Mouse (Mus musculus): ENCODE measurements around the gene Sebox.
A peak's percentile ranks its signal among the peaks of the same experiment; 100 is the strongest.

Gene Sebox

DNA sequence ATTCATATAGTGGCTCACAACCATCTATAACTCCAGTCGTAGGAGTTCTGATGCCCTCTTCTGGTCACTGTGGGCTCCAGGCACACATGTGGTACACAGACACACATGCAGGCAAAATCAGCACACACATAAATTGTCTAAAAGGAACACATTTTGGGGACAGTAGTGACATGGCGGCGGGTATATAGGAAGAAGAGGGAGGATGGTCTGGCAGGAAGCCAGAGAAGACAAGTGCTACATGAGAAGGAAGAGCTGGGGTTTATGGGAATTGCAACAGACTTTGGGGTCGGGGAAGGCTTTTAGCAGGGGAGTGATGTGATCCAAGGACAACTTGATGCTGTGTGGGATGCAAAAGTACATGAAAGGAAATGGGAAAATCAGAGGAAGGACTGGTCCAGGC lies 31.3 kb downstream of the Sebox start:
- DNase-seq (ENCODE audit: low spot score in 2 of 2): no peak

DNA sequence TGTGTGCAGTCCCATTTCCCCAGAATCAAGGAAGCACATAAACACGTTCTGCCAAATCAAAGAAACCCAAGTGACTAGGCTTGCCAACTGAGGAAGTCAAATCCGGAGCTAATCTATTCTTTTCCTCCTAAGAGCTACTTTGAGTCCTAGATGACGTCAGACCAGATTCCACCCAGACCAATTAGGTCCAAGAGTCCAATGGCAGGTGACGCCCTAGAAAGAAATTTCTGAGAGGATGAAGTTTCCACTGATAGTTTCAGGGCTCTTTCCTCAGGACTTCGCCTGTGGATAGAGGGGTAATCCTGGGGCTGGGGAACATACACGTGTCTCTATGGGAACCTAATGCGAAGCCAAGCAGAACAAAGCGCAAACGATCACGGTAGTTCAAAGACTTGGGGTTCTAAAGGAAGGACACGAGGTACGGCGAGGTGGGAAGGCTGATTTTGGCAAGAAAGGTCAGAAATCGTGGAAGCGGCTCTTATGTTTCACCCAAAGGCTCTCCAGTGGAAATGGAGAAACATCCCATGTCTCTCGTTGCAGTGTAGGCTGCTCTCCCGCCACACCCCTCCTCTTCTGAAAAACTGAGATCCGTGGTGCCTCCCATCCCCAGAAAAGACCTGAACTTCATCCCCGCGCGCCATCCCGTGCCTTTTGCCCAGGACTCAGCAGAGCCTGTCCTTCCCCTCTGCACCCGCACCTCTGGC lies 32.3 kb downstream of the Sebox start:
- no peak for DNase-seq (ENCODE audit: low spot score in 2 of 2)

DNA sequence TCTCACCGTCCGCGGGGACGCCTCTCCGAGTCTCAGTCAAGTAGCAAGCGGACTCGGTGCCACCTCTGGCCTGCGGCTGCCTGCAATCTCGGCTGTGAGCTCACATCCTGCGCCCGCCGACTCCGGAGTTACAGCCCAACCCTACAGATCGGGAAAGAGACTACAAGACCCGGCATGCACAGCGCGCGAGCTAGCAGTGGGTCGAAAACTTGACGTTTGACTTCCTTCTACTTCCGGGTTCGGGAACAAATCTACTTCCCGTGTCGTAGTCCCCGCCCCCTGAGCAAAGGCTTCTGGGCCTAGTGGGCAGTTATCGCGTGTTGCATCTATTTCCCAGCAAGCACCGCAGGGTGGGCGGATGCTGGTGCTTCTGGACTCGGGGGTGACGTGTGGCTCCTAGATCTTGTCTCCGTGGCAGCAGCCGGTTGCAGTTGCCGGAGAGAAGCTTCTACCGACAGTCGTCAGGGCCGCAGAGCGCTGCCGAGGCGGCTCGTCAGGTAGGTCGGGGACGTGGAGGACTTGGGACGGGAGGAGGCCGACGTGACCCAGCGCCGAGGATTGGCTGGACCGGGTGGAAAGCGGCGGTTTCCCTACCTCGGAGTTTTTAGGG lies 32.9 kb downstream of the Sebox start, which contains the start of the genes Tnfaip1 and Ift20:
Gene Tnfaip1 (minus strand): TSS at position 253 of the 610 bp plus-strand sequence.
Gene Ift20 (plus strand): TSS at position 282 of the 610 bp plus-strand sequence.
- peak; percentile 96 to 98 for DNase-seq (ENCODE audit: low spot score in 2 of 2)

DNA sequence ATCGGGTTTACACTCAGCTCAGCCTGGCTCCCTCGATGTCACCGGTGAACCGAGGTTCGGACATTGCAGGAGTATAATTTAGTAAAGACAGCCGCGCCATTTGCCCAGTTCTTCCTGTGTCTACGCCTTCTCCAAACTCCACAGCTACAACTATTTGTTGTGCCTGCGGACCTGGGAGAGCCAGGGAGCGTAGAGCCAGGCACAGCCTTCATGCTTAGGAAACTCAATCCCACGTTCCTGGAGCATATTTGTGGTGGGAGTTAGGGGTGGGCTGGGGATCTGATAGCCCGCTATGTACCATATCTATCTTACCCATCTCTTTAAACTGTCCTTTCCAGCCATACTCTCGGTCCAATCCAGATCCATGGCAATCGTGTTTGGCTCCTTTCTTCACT lies 33.4 kb downstream of the Sebox start:
- no peak for DNase-seq (ENCODE audit: low spot score in 2 of 2)

DNA sequence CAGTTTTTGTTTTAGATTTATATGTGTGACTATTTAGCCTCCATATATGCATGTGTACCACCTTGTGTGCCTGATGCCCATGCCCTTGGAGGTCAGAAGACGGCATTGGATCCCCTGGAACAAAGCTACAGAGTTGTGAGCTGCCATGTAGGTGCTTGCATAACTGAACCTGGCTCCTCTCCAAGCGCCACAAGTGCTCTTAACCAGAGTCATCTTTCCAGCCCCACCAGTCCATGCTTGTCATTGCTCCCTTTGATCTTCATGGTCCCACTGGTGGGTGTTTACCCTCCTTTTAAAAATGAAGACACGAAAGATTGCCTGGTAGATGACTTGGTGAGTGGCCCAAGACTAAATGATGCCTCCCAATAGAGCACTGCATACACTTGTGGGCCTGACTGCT lies 37.1 kb downstream of the Sebox start:
- DNase-seq (ENCODE audit: low spot score in 2 of 2): no peak

DNA sequence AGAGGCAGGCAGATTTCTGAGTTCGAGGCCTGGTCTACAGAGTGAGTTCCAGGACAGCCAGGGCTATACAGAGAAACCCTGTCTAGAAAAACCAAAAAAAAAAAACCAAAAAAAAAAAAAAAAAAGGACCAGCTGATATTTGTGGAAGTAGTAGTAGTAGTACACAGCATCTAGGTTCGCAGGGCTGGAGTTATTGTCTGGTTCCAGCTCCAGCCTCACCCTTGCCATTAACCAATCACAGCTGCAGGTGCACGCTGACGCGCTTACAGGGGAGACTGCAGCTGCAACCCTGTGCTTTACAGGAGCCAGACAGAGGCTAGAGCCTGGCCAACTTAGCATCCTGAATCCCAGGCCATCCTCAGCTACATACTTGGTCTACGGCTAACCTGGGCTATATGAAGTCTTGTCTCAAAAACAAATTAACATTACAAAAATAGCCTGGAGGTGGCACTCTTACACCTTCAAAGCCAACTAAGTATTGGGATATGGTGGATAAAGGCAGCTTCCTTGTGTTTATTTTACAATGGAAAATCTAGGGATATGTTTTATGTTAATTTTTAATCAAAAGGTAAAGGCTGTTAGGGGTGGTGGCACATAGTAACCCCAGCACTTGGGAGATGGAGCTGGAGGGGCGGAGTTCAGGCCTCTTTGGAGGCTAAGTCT lies 41.3 kb downstream of the Sebox start:
- no peak for DNase-seq (ENCODE audit: low spot score in 2 of 2)

DNA sequence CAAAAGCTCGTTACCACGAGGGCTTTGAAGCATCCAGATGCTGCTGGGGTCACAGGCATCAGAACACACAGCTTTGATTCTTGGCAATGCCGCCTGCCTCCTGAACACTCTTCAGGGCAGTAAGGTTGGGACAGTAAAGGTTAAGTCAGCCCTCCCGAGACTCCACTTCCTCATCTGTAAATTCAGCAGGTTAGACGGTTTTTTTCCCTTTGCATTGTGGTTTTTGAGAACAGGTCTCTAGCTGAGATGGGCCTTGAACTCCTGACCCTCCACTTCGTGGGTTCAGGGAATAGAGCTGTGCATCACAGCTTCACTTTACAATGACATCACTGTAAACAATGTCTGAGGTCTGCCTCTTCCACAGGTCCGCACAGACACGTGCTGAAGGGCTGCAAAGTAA lies 41.9 kb downstream of the Sebox start:
- no peak for DNase-seq (ENCODE audit: low spot score in 2 of 2)

DNA sequence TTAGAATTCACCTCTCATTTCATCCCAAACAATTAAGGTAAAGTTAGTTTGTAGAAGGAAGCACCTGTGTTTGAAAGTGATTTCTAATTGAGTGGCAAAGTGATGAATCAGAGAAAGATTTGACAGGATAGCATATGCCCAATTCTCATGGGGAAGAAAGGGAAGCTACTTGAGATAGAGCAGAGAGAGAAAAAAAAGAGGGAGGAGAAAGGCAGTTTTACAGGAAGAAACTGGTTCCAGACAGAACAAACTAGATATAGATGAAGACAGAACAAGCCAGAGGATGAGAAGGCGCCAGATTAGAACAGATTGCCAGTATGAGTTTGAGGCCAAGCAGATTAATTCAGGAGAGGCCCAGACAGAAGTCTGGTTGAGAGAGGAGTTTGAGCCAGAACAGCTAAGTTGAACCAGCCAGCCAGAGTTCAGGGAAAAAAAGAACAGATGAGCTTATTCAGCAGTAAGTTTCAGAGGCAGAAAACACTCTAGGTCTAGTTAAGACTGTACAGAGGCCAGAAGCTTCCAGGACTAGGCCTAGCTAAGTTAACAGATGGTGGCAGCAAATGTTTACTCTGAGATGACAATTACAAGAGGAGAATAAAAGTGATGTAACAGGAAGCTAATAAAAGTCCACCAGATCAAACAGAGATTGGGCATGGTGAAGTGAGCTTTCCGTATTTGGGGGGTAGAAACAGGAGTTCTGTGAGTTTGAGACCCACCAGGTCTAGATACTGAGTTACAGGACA lies 44.6 kb downstream of the Sebox start:
- no peak for DNase-seq (ENCODE audit: low spot score in 2 of 2)

DNA sequence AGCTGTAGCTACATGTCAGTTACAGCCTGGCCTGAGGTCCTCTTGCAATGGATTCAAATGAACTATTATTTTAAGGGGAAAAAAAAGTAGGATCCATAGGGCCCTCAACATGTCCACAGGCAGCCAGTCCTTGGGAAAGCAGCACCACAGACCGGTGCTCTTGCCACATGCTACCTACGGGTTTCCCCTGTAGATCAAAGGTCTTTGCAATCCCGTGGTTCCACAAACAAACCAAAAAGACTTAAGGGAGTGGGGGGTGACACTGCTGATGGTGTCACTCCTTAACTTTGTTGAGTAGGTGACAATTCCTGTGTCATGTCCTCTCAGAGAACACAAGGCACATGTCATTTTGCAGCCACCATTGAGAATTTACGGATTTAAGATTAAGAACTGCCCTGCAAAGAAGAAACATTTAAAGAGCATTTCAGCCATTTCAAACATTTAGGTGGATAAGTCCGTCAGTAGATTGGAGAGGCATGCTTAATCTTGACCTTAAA lies 46.3 kb downstream of the Sebox start:
- no peak for DNase-seq (ENCODE audit: low spot score in 2 of 2)

DNA sequence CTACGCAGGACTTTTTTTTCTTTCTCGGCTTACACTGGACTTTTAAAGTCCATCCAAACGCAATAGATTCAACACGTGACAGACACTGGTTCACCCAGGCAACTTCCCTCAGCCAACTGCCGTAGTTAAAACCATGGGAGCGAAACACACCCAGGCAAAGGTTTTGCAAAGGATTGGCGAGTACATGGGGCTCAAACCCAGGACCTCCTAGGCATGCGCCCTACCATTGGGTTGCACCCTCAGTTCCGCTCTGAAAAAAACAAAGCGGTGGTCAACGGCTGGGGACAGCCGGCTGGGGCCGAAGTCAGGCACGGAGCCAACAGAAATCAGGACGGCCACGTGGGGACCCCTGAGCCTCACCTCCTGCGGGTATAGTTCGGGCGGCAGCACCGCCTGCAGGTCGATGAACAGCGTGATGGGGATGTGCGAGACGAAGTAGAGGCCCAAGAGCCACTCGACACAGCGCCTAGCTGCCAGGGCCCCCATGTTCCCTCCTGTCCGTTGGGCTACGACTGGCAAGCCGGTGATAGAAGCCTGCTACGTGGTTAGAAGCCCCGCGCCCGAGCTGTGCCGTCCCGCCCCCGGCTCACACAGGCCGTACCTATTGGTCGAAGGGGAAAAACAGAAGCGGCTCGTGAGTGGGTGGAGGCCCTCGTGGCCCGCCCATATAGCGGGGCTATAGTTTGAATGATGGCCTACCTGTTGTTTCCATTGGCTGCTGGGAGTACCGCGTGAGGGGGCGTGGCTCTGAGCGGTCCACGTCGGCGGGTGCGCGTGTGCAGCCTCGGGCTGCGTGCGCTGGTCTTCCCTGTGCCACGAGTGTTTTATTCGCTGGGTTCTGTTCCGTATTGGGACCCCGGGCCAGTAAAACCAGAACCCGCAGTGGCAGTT lies 47.2 kb downstream of the Sebox start, which contains the start of gene Tmem97:
Gene Tmem97 (minus strand): TSS at position 610 of the 891 bp plus-strand sequence.
- peak; percentile 96 to 97 for DNase-seq (ENCODE audit: low spot score in 2 of 2)

DNA sequence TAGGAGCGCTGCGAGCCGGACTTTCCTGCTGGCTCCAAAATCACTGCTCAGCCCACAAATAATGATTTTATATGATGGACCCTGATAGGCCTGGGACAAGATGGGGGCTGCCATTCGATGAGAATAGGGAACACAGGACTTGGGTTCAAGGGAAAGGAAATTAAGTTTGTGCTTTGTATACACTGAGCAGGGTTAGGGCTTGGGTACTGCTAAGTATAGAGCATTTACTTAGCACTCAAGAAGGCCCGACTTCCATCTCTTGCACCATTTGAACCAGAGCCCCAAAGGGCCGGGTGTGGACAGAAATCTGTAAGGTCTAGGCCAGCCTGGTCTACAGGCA lies 47.8 kb downstream of the Sebox start:
- no peak for DNase-seq (ENCODE audit: low spot score in 2 of 2)
